Mouse (Mus musculus) heart, postnatal 0 days (tissue): ENCODE data around the gene Clec11a. TPM values are rescaled to one million over a fixed set of nuclear protein-coding genes. Genes with fewer than 3 reads are reported as not detected.
"Not testable (repeated sequence)": the region's sequence is repeated elsewhere in the genome, so short reads cannot be mapped to it uniquely, and the experiment has no call there.

Source experiments
- ATAC-seq: fragments of 200-750 bp; cut with Nextera tagmentation; 2 replicates; pipeline ENCODE4 v1.8.0; 2017; ENCODE audit warnings: low read depth, moderate number of reproducible peaks, moderate library complexity; ENCODE audit not compliant: insufficient read depth
- DNase-seq: peaks from one replicate; pipeline ENCODE4 v3.0.0-alpha.2; 2016; ENCODE audit warnings: low spot score
- H3K27ac ChIP-seq: fragments of 300-500 bp; sonication (generic); 2 replicates; pipeline ENCODE4 v1.5.1; 2014; ENCODE audit warnings: low read depth, mild to moderate bottlenecking
- H3K27me3 ChIP-seq: fragments of 300-500 bp; sonication (generic); 2 replicates; pipeline ENCODE4 v1.6.1; 2014; ENCODE audit warnings: low read length, mixed read lengths; ENCODE audit not compliant: control insufficient read depth, insufficient read depth
- H3K36me3 ChIP-seq: fragments of 300-500 bp; sonication (generic); replicated peaks from 2 replicates; pipeline ENCODE4 v1.6.1; 2014; ENCODE audit warnings: low read length, mixed read lengths; ENCODE audit not compliant: control insufficient read depth, insufficient read depth
- H3K4me1 ChIP-seq: fragments of 300-500 bp; sonication (generic); 2 replicates; pipeline ENCODE4 v1.6.1; 2014; ENCODE audit warnings: antibody characterized with exemption; ENCODE audit not compliant: control insufficient read depth, insufficient read depth
- H3K4me2 ChIP-seq: fragments of 300-500 bp; sonication (generic); 2 replicates; pipeline ENCODE4 v1.6.1; 2014; ENCODE audit warnings: low read depth, mild to moderate bottlenecking, low read length, moderate library complexity
- H3K4me3 ChIP-seq: fragments of 300-500 bp; sonication (generic); 2 replicates; pipeline ENCODE4 v1.5.1; 2014; ENCODE audit warnings: low read depth, low read length
- H3K9ac ChIP-seq: fragments of 300-500 bp; sonication (generic); replicated peaks from 2 replicates; pipeline ENCODE4 v1.6.1; 2014; ENCODE audit warnings: low read depth, low read length, mixed read lengths
- H3K9me3 ChIP-seq: fragments of 300-500 bp; sonication (generic); replicated peaks from 2 replicates; pipeline ENCODE4 v1.6.1; 2016; ENCODE audit warnings: low read length; ENCODE audit not compliant: control insufficient read depth
- CTCF ChIP-seq: IDR thresholded peaks from 2 replicates; pipeline ENCODE4 v1.5.1; 2016; ENCODE audit warnings: antibody characterized with exemption, control low read depth, low read depth
- EP300 ChIP-seq: IDR thresholded peaks from 2 replicates; pipeline ENCODE4 v1.6.1; 2016; ENCODE audit warnings: antibody characterized with exemption, low read depth
- WGBS: fragments of 180-500 bp; shearing (Covaris S2); extraction: QIAGEN DNeasy Blood & Tissue Kit; methylation state at CpG from one replicate; pipeline ENCODE4 v1.1.7; 2014; 5-methylcytosine and 5-hydroxymethylcytosine counted together
- polyA plus RNA-seq: library from polyadenylated mRNA; unstranded; fragments of >200 nt; fragmentation: Nextera tagmentation; extraction: Ambion mirVana; gene quantifications from 2 replicates; pipeline ENCODE4 v1.2.1, GENCODE M21; 2015
- total RNA-seq: library from RNA; depleted of rRNA; stranded (reverse); fragments of >200 nt; gene quantifications from 2 replicates; pipeline ENCODE4 v1.2.3, GENCODE M21; 2014; ENCODE audit warnings: low replicate concordance

Gene Clec11a
- total and polyA plus RNA-seq, 2 experiments from 2014 or later, result 1.00 to 1.4 TPM

DNA sequence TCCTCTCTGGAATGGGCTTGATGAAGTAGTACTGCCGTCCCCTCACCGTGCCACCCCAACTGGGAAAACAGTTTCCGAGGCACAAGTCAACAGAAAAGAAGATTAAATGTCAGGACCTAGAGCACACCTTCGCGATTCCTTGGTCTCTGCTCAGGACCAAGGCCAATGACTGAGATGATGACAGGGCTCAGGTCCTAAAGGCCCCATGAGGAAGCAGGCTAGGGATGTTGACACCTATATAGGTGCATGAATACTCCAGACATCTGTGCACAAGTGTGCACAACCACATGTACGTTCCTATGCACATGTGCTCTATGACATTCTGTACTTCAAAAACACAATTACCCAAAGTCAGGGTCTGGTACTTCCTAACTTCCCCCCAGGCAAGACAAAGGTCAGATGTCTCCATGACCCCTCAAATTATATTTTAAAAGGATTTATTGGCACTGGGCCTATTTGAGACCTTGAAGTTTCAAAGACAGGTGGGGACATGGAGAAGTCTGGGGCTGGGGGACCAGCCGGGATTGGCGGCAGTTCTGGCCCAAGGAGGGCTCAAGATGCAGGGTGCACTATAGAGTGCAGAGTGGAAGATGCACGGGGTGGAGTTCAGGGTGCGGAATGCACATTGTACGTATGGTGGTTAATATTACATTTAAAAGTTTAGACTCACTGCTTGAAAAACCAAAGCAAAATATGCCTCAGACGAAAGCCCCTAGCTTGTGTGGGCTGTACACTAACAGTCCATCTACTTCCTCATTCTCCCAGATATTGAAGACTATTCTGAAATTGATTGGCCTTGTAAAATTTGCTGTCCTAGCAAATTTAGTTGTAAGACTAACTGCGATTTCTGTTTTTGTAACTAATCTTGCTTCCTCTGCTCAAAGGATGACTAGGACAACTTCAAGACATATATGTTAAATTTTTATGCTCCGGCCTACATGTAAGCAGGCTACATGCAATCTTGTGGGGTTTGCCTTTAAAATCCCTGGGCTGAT, 3.1 kb downstream of the Clec11a start:
- Histone ChIP-seq H3K27ac (no peak overlapping the region), H3K4me2 (peak overlapping the region; percentile 75), H3K27me3 (0 out of 2 replicates have a peak, but pooled peaks cover 7% of the 10 kb centered on the region), H3K9ac (peak overlapping the region; percentile 71), H3K4me1 (0 out of 2 replicates have a peak, but pooled peaks cover 4% of the 10 kb centered on the region), H3K9me3 (no peaks in the 10 kb centered on the region), H3K36me3 (no peaks in the 10 kb centered on the region), H3K4me3 (peak overlapping the region; percentile 59)
- WGBS, result 92% methylated on average over 14 of the region's 14 CpGs
- ATAC-seq (no peak), DNase-seq (no peak)
- TF ChIP-seq CTCF (no peak), EP300 (no peak)

DNA sequence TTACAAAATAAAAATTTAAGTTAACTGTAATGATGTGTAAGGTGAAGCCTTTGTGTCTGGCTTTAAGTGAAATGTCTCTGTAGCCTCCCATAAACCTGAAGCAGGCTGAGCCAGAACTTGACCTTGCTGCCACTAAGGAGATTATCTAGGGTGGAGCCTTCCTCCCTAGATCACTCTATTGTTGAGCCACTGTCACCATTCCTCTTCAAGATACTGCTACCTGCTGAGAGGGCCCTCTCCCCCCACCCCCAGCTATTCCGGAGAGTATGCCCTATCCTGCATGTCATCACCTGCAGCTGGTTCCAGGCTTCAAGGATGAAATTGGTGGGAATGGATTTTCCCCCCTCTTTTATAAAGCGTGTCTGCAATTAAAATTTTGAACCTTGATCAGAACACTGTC, 9.2 kb downstream of the Clec11a start:
- H3K9me3 ChIP-seq, H3K36me3 ChIP-seq: not testable (repeated sequence)
- 72% methylated on average over 2 of the region's 2 CpGs for WGBS

DNA sequence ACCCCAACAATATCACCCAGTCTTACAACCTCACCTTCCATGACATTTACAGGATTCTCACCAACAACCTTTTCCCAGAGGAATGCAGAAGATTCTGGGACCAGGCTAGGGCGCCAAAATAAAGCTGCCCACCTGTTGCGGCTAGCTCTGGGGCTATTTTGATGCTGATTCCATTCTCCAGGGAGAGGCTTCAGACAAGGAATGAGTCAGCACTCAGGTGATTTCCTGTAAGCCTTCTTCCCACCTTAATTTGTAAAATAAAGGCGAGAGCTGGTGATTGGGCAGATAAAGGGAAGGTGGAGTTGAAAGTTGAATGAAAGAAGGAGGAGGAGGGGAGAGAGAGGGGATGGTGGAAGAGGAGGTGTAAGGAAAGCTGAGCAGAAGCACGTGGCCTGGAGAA, 15.3 kb downstream of the Clec11a start:
- H3K9ac ChIP-seq, result no peak overlapping the region
- H3K27ac ChIP-seq, result no peak overlapping the region
- no peaks in the 10 kb centered on the region for H3K4me1 ChIP-seq
- TF ChIP-seq EP300 (no peak), CTCF (no peak)
- no peaks in the 10 kb centered on the region for H3K27me3 ChIP-seq
- 44% methylated on average over 4 of the region's 4 CpGs for WGBS
- ATAC-seq (no peak), DNase-seq (no peak)
- no peak overlapping the region for H3K4me3 ChIP-seq
- H3K9me3 ChIP-seq, result no peaks in the 10 kb centered on the region
- no peaks in the 10 kb centered on the region for H3K36me3 ChIP-seq
- no peak overlapping the region for H3K4me2 ChIP-seq

More for the DNA sequence above, 9.2 kb downstream of the Clec11a start:
- not testable (repeated sequence) for DNase-seq, H3K4me1 ChIP-seq, H3K27me3 ChIP-seq, H3K27ac ChIP-seq, ATAC-seq, H3K4me3 ChIP-seq, H3K4me2 ChIP-seq, H3K9ac ChIP-seq

DNA sequence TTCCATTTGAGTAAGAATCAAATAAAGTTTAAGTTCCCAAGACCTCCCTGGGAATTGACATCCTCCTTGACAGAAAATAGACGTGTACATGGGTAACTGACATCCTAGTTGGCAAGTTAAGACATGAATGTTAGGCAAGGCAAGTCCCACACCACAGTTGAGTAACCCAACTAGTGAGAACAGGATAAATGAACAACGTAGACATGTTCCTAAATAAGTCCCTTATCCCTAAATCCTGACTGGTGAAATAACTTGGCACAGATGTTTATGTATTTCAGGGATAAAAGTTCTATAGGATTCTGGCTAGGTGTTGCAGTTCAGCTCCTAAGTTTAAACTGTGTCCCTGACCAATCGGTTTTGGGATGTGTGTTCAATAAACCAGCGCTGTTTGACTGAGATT, 15.7 kb downstream of the Clec11a start:
- Histone ChIP-seq H3K36me3 (no peaks in the 10 kb centered on the region), H3K4me1 (no peaks in the 10 kb centered on the region), H3K9me3 (no peaks in the 10 kb centered on the region), H3K4me3 (no peak overlapping the region), H3K4me2 (no peak overlapping the region), H3K9ac (no peak overlapping the region), H3K27ac (no peak overlapping the region), H3K27me3 (no peaks in the 10 kb centered on the region)
- no peak for DNase-seq
- no peak for TF ChIP-seq CTCF
- TF ChIP-seq EP300, result no peak
- 56% methylated on average over 4 of the region's 4 CpGs for WGBS
- no peak for ATAC-seq

DNA sequence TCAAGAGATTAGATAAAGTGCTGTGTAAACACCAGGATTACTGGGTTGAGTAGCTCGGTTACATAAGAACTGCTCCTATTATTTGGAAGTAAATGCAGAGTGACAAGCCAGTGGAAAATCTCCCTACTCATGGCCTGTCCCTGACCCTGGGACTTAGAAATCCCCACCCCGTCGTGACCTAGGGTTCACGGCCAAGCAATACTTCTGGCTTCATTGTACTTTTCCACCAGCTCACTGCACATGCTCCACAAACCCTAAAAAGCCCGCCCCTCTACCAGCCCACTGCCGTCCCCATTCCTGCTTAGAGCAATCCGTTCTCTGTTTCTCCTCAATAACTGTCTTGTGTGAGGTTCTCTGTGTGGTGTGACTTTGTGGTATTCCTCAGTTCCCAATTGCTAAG, 18.9 kb downstream of the Clec11a start:
- WGBS, result 51% methylated on average over 7 of the region's 7 CpGs
- no peak overlapping the region for H3K4me2 ChIP-seq
- no peaks in the 10 kb centered on the region for H3K4me1 ChIP-seq
- H3K27ac ChIP-seq, result no peak overlapping the region
- H3K27me3 ChIP-seq, result no peaks in the 10 kb centered on the region
- H3K9ac ChIP-seq, result no peak overlapping the region
- no peaks in the 10 kb centered on the region for H3K9me3 ChIP-seq
- TF ChIP-seq EP300 (no peak), CTCF (no peak)
- H3K36me3 ChIP-seq, result no peaks in the 10 kb centered on the region
- ATAC-seq, result no peak
- H3K4me3 ChIP-seq, result no peak overlapping the region
- DNase-seq, result no peak
